Mouse (Mus musculus): ENCODE measurements around the gene Glyatl3. TPM values are rescaled to one million over a fixed set of nuclear protein-coding genes. Genes with fewer than 3 reads are reported as not detected.

The Glyatl3 gene
- polyA plus RNA-seq (2015; fragmentation: Nextera tagmentation; extraction: Ambion mirVana) = not detected in 2 replicates

DNA sequence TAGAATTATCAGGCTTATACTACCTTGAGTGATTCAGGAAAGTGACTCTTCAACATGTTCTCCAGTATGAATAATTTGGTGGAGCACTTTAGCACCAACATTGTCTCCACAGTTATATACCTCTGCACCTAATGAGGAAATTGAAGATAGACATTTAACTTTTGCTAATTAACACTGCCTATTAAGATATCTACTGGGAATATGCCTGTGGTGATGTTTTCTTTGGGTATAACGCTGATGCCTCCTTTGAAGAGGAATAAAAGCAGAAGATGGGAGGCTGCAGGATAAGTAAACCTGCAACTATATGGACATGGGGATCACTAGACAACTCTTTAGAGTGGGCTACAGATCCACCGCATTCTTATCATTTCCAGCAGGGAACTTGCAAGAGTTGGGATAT lies at the start of gene Glyatl3:
TSS of gene Glyatl3 (minus strand) at position 101 of the 400 bp plus-strand sequence.
- no peak for ATAC-seq (replicated peaks)
- no peaks in the 10 kb centered on the region for H3K4me1 ChIP-seq
- 92% methylated on average over 2 of the region's 2 CpGs for WGBS
- H3K4me2 ChIP-seq = no peak within 1 kb of the TSS
- no peaks in the 10 kb centered on the region for H3K36me3 ChIP-seq (replicated peaks)
- H3K27me3 ChIP-seq (replicated peaks) = no peaks in the 10 kb centered on the region
- H3K27ac ChIP-seq = no peak within 1 kb of the TSS
- H3K9me3 ChIP-seq = no peaks in the 10 kb centered on the region
- H3K9ac ChIP-seq = no peak within 1 kb of the TSS
- H3K4me3 ChIP-seq = no peak within 1 kb of the TSS

DNA sequence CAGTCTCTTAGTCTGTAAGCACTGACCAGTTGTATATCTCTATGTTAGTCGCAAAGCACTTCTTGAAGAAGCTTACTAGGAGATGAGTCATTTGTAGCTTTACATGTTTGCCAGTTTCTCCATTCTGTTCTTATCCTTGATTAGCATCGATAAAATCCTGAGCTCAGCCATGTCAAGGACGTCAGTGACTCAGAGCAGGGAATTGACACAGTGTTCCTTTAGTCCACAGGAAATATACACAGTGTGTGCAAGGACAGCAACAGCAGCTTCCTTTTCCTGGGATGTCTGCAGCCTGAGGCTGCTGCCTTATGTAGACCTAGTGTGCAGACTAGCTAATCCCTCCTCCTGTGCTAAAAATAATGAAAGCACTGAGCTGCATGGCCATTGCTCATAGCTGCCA lies 34.4 kb upstream of the Glyatl3 start:
- no peaks in the 10 kb centered on the region for H3K4me1 ChIP-seq
- H3K9me3 ChIP-seq = no peaks in the 10 kb centered on the region
- H3K4me3 ChIP-seq = no peak overlapping the region
- H3K9ac ChIP-seq = no peak overlapping the region
- peaks cover 21% of the 10 kb centered on the region; the same call in 1 of the 2 replicates for H3K36me3 ChIP-seq (replicated peaks)
- H3K27me3 ChIP-seq (replicated peaks) = no peaks in the 10 kb centered on the region
- ATAC-seq (replicated peaks) = no peak
- no peak overlapping the region for H3K27ac ChIP-seq
- no peak overlapping the region for H3K4me2 ChIP-seq
- 91% methylated on average over 3 of the region's 3 CpGs for WGBS

DNA sequence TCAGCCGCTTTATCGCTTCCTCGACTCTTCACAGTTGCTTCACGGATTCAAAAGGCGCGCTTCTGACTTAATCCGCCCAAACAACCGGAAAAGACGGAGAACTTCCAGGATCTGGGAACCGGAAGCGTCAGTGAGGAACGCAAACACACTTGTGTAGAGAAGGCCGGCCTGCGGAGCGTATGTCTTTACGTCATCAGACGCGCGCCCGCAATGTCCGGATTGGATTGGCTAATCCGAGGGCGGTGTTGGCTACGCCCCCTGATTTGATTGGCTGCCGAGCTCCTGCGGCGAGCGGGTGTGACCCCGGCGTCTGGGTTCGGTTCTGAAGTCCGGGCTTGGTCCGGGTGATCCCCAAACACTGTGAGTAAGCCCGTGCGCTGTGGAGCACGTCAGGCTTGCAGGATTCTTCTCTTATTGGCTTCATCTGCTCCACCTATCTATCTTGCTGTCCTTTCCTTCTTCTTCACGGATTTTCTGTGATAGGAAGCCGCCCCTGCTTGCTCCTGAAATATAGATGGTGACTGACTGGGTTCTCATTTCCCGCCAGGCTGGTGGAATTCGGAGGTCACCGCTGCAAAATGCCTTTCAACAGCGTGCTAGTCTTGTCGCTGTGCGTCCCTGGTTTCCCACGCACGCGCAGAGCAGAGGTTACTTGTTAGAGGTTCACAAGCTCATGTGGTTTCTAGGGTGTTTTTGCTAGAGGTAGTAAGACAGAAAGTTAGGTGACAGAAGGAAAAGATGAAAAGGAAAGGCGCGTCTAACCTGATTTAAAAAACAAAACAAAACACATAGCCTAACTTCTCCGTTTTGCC lies 20.5 kb upstream of the Glyatl3 start, which contains the start of the genes Mut and Cenpq:
TSS of gene Mut (plus strand) at position 266 of the 812 bp plus-strand sequence.
TSS of gene Cenpq (minus strand) at position 628 of the 812 bp plus-strand sequence.
- peak within 1 kb of the TSS; percentile 62 for H3K9ac ChIP-seq
- ATAC-seq (replicated peaks) = peak; percentile 100
- H3K36me3 ChIP-seq (replicated peaks) = no peaks in the 10 kb centered on the region
- H3K4me3 ChIP-seq = peak within 1 kb of the TSS; percentile 78
- peak within 1 kb of the TSS; percentile 94 for H3K27ac ChIP-seq
- H3K27me3 ChIP-seq (replicated peaks) = no peaks in the 10 kb centered on the region
- WGBS = under 1% methylated on average over 50 of the region's 50 CpGs
- H3K9me3 ChIP-seq = no peaks in the 10 kb centered on the region
- H3K4me2 ChIP-seq = peak within 1 kb of the TSS; percentile 85
- H3K4me1 ChIP-seq = peaks cover 14% of the 10 kb centered on the region

DNA sequence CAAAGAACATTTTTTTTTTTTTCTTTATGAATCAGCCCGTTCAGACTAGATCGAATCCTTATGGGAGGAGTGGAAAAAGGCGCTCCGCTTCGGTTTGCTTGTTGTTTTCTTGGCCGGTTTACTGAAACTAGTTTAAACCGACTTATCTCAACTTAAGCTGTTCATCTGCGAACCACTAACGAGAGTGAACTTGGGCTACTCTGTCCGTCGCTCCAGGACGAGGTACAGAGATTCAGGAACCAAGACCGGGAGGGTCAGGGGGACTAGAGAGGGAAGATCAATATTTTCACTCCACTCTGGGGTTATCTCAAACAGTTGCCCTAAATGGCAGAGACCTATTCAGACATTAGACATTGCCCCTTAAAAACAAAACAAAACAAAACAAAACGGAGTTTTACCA lies 19.8 kb upstream of the Glyatl3 start:
- Histone ChIP-seq H3K27me3 (replicated peaks) (no peaks in the 10 kb centered on the region), H3K9me3 (no peaks in the 10 kb centered on the region), H3K27ac (no peak overlapping the region), H3K4me1 (peaks cover 14% of the 10 kb centered on the region), H3K36me3 (replicated peaks) (no peaks in the 10 kb centered on the region), H3K4me3 (peak overlapping the region; percentile 78), H3K4me2 (peak overlapping the region; percentile 85), H3K9ac (peak overlapping the region; percentile 31; the same call in 1 of the 2 replicates)
- WGBS = under 1% methylated on average over 14 of the region's 14 CpGs
- peak; percentile 45 for ATAC-seq (replicated peaks)

DNA sequence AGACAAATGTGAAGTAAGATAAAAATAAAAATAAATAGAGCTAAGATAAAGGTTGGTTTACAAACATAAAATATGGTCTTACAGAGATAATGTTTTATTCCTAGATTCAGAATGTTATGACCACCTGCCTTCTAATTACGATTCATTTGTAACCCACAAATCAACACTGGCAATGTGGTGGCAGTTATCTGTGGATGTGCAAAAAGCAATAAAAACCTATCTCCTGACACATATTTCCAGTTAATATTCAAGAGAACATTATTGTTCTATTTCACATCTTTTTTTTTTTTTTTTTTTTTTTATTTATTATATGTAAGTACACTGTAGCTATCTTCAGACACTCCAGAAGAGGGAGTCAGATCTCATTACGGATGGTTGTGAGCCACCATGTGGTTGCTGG lies 1.3 kb upstream of the Glyatl3 start:
- WGBS = 93% methylated on average over 2 of the region's 2 CpGs
- H3K4me3 ChIP-seq = no peak overlapping the region
- no peak overlapping the region for H3K27ac ChIP-seq
- H3K9ac ChIP-seq = no peak overlapping the region
- no peaks in the 10 kb centered on the region for H3K27me3 ChIP-seq (replicated peaks)
- H3K4me2 ChIP-seq = no peak overlapping the region
- H3K4me1 ChIP-seq = no peaks in the 10 kb centered on the region
- no peaks in the 10 kb centered on the region for H3K9me3 ChIP-seq
- no peak for ATAC-seq (replicated peaks)
- H3K36me3 ChIP-seq (replicated peaks) = no peaks in the 10 kb centered on the region

DNA sequence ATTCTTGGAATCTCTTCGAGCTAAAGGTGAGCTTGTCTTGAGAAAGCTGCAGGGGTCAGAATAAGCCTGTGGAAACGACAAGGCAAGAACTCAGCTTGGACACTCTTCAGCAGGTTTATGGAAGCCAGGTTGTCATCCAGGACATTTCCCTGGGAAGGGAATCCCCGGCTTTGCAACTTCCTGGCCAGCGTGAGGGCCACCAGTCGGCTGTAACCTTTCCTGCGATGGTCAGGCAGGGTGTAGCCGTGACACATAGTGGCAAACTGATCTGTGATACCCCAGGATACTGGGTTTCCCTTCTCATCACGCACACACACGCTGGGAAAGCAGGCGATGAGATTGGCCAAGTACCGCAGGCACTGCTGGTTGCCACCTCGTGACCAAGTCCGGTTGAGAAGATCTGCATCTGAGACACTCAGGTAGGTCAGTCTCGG lies 9.4 kb downstream of the Glyatl3 start:
- Histone ChIP-seq H3K4me1 (no peaks in the 10 kb centered on the region), H3K4me2 (peak overlapping the region; percentile 35), H3K36me3 (replicated peaks) (no peaks in the 10 kb centered on the region), H3K27me3 (replicated peaks) (no peaks in the 10 kb centered on the region), H3K9ac (no peak overlapping the region), H3K9me3 (no peaks in the 10 kb centered on the region), H3K4me3 (peak overlapping the region; percentile 13), H3K27ac (no peak overlapping the region)
- WGBS = 16% methylated on average over 14 of the region's 14 CpGs
- no peak; the same call in 1 of the 2 replicates for ATAC-seq (replicated peaks)

DNA sequence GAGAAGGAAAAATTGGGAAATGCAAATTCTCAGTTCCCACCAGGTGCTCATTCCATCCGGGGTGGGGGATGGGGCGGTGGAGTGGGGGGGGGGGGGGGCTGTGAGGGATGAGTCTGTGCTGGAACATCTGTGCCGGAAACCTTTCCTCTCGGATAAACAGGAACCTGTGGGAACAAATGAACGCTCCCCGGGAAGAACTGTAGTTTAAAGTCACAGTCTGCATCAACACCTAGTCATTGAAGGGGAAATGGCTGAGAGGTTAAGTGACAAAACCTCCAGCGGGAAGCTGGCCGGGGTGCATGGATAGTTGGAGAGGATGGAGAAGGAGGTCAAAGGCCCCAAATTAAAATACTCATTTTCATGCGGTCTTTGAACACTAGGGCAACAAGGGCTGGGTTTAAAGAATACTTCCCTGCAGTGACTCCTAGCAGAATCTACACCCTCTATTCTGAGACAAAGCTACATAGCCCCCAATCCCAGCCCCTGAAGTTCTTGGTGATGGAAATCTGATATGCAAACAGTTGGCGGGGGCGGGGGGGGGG lies 10.0 kb downstream of the Glyatl3 start:
- ATAC-seq (replicated peaks) = no peak
- 10% methylated on average over 11 of the region's 11 CpGs for WGBS
- Histone ChIP-seq H3K4me1 (no peaks in the 10 kb centered on the region), H3K4me2 (peak overlapping the region; percentile 35), H3K36me3 (replicated peaks) (no peaks in the 10 kb centered on the region), H3K9ac (no peak overlapping the region), H3K4me3 (no peak overlapping the region), H3K27ac (no peak overlapping the region), H3K27me3 (replicated peaks) (no peaks in the 10 kb centered on the region), H3K9me3 (no peaks in the 10 kb centered on the region)

DNA sequence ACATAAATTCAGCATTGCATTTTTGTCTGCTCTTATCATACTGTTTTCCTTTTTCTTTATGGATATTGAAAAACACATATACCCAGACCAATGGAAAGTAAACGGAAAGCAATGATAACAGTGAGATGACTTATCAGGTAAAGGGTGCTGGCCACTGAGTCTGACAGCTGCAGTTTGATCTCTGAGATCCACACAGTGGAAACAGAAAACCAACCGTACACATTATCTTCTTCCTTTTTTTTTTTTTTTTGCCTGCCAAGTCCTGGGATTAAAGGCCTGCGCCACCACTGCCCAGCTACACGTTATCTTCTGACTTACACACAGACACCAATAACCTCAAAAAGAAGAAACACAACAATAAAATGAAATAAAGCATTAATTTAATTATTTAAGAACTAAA lies 10.8 kb downstream of the Glyatl3 start:
- Histone ChIP-seq H3K4me1 (no peaks in the 10 kb centered on the region), H3K9me3 (no peaks in the 10 kb centered on the region), H3K36me3 (replicated peaks) (no peaks in the 10 kb centered on the region), H3K4me2 (no peak overlapping the region), H3K9ac (no peak overlapping the region), H3K27me3 (replicated peaks) (no peaks in the 10 kb centered on the region), H3K27ac (no peak overlapping the region), H3K4me3 (no peak overlapping the region)
- ATAC-seq (replicated peaks) = no peak
- 70% methylated on average over 4 of the region's 4 CpGs for WGBS

DNA sequence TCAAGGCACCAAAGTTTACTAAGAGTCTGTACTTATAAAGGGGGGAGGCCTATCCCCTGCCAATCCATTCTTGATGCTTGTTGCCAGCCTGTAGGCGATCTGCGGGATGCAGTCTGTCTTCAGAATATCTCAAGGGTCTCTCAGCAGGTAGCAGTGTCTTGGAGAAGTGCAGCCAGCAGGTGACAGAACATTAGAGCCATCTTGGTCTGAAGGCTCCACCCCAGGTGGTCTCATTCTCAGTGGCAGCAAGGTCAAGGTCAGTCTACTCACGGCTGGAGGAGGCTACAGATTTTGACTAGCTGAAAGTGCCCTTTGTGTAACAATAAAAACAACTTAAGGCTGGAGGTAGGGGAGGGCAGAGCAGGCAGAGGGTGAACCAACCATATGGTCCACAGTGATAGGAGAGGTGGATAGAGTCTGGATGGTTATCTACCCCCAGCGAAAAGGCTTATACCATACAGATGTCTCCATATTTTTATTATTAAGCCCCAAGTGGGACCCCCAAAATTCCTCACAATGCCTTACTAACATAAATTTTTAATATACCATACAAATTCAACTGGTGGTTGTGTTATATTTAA lies 14.3 kb downstream of the Glyatl3 start:
- Histone ChIP-seq H3K27me3 (replicated peaks) (no peaks in the 10 kb centered on the region), H3K4me1 (no peaks in the 10 kb centered on the region), H3K9ac (no peak overlapping the region), H3K4me2 (no peak overlapping the region), H3K36me3 (replicated peaks) (no peaks in the 10 kb centered on the region), H3K4me3 (no peak overlapping the region), H3K27ac (no peak overlapping the region), H3K9me3 (no peaks in the 10 kb centered on the region)
- ATAC-seq (replicated peaks) = no peak
- WGBS = 38% methylated on average over 4 of the region's 4 CpGs

DNA sequence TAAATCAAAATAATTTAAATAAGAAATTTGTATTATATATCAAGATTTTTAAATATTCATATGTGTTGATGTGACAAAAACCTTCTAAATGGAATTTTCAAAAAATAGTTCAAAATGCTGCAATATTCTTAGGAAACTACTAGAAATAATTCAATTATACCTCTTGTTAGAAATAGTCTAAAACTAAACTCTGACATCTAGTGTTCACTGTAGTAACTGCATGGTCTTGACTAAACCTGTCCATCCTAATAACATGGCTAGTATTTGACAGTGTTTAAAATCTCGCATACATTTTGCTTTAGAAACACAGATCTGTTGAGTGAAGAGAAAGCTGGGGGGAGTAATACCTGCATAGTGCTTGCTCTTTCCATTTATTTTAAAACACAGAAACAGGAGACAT lies 17.3 kb downstream of the Glyatl3 start:
- Histone ChIP-seq H3K36me3 (replicated peaks) (no peaks in the 10 kb centered on the region), H3K4me1 (no peaks in the 10 kb centered on the region), H3K4me3 (no peak overlapping the region), H3K4me2 (no peak overlapping the region), H3K9ac (no peak overlapping the region), H3K27ac (no peak overlapping the region), H3K27me3 (replicated peaks) (no peaks in the 10 kb centered on the region), H3K9me3 (no peaks in the 10 kb centered on the region)
- WGBS = 61% methylated on average over 1 of the region's 1 CpGs
- ATAC-seq (replicated peaks) = peak; percentile 84; the same call in 1 of the 2 replicates

DNA sequence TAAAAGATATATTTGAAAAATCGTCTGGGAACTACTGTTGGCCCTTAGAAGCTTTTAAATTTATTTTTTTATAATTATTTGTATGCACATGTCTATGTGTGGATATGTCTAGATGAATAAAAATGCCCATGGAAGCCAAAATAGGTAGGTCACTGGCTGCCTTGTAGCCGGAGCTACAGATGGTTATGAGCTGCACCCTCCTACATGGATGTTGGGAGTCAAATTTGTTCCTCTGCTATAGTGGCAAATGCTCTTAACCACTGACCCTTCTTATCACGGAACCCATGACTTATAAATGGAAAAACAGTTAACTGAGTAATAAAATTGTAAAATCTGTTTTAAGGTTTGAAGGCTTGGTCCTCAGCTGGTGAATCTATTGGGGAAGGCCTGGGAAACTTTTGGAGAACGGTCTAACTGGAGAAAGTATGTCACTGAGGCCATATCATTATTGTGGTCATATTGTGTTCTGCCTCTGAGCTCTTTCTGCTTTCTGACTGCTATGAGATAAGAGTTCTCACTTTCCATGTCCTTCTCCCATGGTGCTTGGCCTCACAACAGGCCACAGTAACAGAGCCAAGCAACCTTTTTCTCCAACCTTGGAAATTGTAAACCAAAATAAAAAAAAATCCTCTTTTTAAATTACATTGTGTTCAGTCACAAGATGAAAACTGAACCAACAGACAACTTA lies 26.2 kb downstream of the Glyatl3 start:
- no peaks in the 10 kb centered on the region for H3K9me3 ChIP-seq
- no peaks in the 10 kb centered on the region for H3K36me3 ChIP-seq (replicated peaks)
- H3K27ac ChIP-seq = no peak overlapping the region
- H3K4me2 ChIP-seq = no peak overlapping the region
- H3K27me3 ChIP-seq (replicated peaks) = no peaks in the 10 kb centered on the region
- H3K9ac ChIP-seq = no peak overlapping the region
- H3K4me1 ChIP-seq = no peaks in the 10 kb centered on the region
- WGBS = 84% methylated on average over 4 of the region's 4 CpGs
- H3K4me3 ChIP-seq = no peak overlapping the region
- ATAC-seq (replicated peaks) = no peak

DNA sequence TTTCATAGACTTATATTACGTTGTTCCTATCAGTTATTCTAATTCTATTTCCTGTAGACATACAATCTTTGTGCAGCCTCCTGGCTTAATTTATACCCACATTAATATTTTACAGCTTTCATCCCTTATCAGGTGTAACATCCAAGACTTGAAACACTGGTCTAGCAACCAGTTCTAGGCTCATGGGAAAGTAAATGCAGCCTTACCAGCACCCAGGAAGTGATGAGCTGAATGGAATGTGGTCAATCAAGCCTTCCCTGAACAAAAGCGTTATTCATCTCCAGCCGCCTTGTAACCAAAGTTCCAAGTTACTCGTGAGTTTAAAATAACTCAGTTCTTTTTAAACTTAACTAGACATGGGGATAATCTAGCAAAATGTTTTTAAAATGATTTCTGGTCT lies 29.0 kb downstream of the Glyatl3 start:
- Histone ChIP-seq H3K9ac (no peak overlapping the region), H3K27me3 (replicated peaks) (no peaks in the 10 kb centered on the region; the same call in 1 of the 2 replicates), H3K4me1 (peaks cover 5% of the 10 kb centered on the region), H3K4me2 (no peak overlapping the region), H3K9me3 (no peaks in the 10 kb centered on the region), H3K4me3 (no peak overlapping the region), H3K27ac (no peak overlapping the region), H3K36me3 (replicated peaks) (no peaks in the 10 kb centered on the region)
- WGBS = 87% methylated on average over 4 of the region's 4 CpGs
- ATAC-seq (replicated peaks) = no peak
